Mouse (Mus musculus) heart, embryonic 10.5 days (tissue): ENCODE measurements around the gene 1700017B05Rik. TPM values are rescaled to one million over a fixed set of nuclear protein-coding genes. Genes with fewer than 3 reads are reported as not detected.
A peak's percentile ranks its signal among the peaks of the same experiment; 100 is the strongest.
"Not testable (repeated sequence)": the region's sequence is repeated elsewhere in the genome, so short reads cannot be mapped to it uniquely, and the experiment has no call there.

ENCODE experiments used
- DNase-seq: peaks from one replicate; pipeline ENCODE4 v3.0.0-alpha.2; 2017; ENCODE audit warnings: low spot score
- H3K27ac ChIP-seq: fragments of 300-500 bp; sonication (generic); 2 replicates; pipeline ENCODE4 v1.5.1; 2016; ENCODE audit warnings: mild to moderate bottlenecking
- H3K27me3 ChIP-seq: fragments of 300-500 bp; sonication (generic); 2 replicates; pipeline ENCODE4 v1.6.1; 2016; ENCODE audit warnings: mild to moderate bottlenecking; ENCODE audit not compliant: poor library complexity, insufficient read depth, severe bottlenecking
- H3K36me3 ChIP-seq: fragments of 300-500 bp; sonication (generic); 2 replicates; pipeline ENCODE4 v1.6.1; 2016; ENCODE audit warnings: mild to moderate bottlenecking, moderate library complexity
- H3K4me1 ChIP-seq: fragments of 300-500 bp; sonication (generic); 2 replicates; pipeline ENCODE4 v1.6.1; 2016; ENCODE audit warnings: mild to moderate bottlenecking
- H3K4me3 ChIP-seq: fragments of 300-500 bp; sonication (generic); 2 replicates; pipeline ENCODE4 v1.5.1; 2016; ENCODE audit warnings: mild to moderate bottlenecking, moderate library complexity
- H3K9me3 ChIP-seq: fragments of 300-500 bp; sonication (generic); 2 replicates; pipeline ENCODE4 v1.6.1; 2016; ENCODE audit warnings: mild to moderate bottlenecking, moderate library complexity
- WGBS: fragments of 180-500 bp; shearing (Covaris S2); methylation state at CpG from one replicate; pipeline ENCODE4 v1.1.7; 2016; 5-methylcytosine and 5-hydroxymethylcytosine counted together
- polyA plus RNA-seq: library from polyadenylated mRNA; unstranded; fragments of >200 nt; fragmentation: Nextera tagmentation; extraction: Ambion mirVana; gene quantifications from 2 replicates; pipeline ENCODE4 v1.2.1, GENCODE M21; 2016

1700017B05Rik gene
- 22.7 and 31.3 TPM in 2 replicates for polyA plus RNA-seq

DNA sequence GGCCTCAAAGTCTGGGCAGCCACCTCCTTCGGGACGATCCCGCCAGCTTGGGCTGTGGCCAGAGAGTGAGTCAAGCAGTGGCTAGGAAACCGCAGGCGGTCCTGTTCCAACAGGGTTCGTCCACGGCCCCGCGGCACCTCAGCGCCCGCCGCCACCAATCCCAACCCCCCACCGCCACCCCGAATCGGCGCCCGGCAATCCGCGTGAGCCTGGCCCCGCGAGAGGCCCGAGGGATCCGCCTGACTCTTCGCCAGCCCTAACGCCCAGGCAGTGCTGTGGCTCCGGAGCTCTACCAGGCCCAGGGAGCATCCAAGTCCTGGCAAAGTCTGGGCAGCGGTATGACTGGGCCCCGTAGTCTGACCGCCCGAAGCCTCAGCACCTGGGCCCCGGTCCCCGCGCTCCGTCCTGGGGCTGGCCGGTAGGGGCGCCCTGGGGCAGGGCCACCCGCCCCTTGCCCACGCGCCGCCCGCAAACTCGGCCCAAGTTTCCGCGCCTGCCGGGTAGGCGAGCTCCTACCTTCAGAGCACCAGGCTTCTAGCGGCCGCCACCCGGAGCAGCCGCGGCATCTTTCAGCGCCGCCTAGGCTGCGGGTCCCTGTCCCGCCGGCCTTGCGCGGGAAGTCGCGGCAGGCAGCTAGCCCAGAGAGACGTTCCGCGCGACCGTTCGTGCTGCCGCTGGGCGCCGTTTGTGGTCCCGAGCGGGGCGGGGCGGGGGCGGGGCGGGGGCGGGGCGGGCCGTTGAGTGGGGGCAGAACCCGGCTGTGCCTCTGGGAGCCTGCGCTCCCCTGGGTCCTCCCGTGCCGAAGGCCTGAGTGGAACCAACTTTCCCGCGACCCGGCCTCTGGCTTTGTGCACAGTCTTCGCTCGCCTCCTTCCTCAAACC is at the start of gene 1700017B05Rik:
Gene 1700017B05Rik (minus strand): TSS at position 700 of the 882 bp plus-strand sequence.
- WGBS = under 1% methylated on average over 85 of the region's 87 CpGs
- Histone ChIP-seq H3K27ac (peak within 1 kb of the TSS; percentile 93), H3K36me3 (peaks cover 17% of the 10 kb centered on the region), H3K4me1 (peaks cover 58% of the 10 kb centered on the region), H3K9me3 (no peaks in the 10 kb centered on the region), H3K4me3 (peak within 1 kb of the TSS; percentile 81), H3K27me3 (peaks cover 23% of the 10 kb centered on the region; the same call in 1 of the 2 replicates)
- DNase-seq = peak; percentile 92

- Histone ChIP-seq H3K4me1 (peaks cover 3% of the 10 kb centered on the region; the same call in 1 of the 2 replicates), H3K27me3 (no peaks in the 10 kb centered on the region), H3K36me3 (no peaks in the 10 kb centered on the region), H3K27ac (no peak overlapping the region), H3K9me3 (no peaks in the 10 kb centered on the region), H3K4me3 (no peak overlapping the region)
- WGBS = 94% methylated on average over 2 of the region's 2 CpGs
- DNase-seq = no peak
Observed at GRCm38 (mm10) chr9:57310895-57311294, 48.5 kb upstream of the 1700017B05Rik start.

- H3K27ac ChIP-seq = no peak overlapping the region
- no peak overlapping the region for H3K4me3 ChIP-seq
- peaks cover 4% of the 10 kb centered on the region; the same call in 1 of the 2 replicates for H3K9me3 ChIP-seq
- no peaks in the 10 kb centered on the region for H3K36me3 ChIP-seq
- DNase-seq = no peak
- WGBS = 88% methylated on average over 4 of the region's 4 CpGs
- H3K27me3 ChIP-seq = no peaks in the 10 kb centered on the region
- peaks cover 3% of the 10 kb centered on the region; the same call in 1 of the 2 replicates for H3K4me1 ChIP-seq
Observed at GRCm38 (mm10) chr9:57309353-57309752, 46.9 kb upstream of the 1700017B05Rik start.

- H3K27ac ChIP-seq = no peak overlapping the region
- no peak for DNase-seq
- H3K9me3 ChIP-seq = peaks cover 4% of the 10 kb centered on the region; the same call in 1 of the 2 replicates
- 51% methylated on average over 4 of the region's 4 CpGs for WGBS
- no peaks in the 10 kb centered on the region for H3K4me1 ChIP-seq
- no peak overlapping the region for H3K4me3 ChIP-seq
- H3K36me3 ChIP-seq = no peaks in the 10 kb centered on the region
- H3K27me3 ChIP-seq = no peaks in the 10 kb centered on the region
Observed at GRCm38 (mm10) chr9:57307456-57307855, 45.0 kb upstream of the 1700017B05Rik start.

DNA sequence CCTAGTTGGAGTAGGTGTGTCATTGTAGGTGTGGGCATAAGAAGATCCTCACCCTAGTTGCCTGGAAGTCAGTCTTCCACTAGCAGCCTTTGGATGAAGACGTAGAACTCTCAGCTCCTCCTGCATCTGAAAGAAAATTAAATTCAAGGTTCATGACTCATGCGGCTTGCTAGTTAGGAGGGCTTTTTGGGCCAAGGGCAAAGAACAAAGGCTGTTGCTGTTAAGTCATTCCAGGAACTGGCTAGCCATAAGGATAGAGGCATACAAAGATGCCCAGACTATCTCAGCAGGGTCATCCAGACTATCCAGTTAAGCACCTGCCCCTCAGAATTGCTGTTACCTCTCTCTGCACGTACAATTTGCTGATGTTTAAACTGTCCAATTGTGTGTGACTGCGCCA is 42.3 kb upstream of the 1700017B05Rik start:
- not testable (repeated sequence) for H3K27me3 ChIP-seq, H3K36me3 ChIP-seq, H3K4me3 ChIP-seq, H3K4me1 ChIP-seq, H3K27ac ChIP-seq, DNase-seq, H3K9me3 ChIP-seq
- WGBS = 91% methylated on average over 4 of the region's 4 CpGs

DNA sequence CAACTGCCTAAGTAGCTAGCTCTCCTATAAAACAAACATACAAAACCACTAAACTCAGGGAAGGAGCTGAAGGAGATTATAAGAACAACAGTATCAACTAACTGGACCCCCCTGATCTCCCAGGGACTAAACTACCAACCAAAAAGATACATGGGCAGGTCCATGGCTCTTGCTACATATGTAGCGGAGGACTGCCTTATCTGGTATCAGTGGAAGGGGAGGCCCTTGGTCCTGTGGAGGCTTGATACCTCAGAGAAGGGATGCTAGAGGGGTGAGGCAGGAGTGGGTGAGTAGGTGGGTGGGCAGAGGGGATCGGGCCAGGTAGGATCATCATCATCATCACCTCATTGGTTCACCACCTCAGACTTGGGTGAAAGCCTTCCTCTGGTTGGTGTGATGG is 41.8 kb upstream of the 1700017B05Rik start:
- WGBS = 75% methylated on average over 2 of the region's 2 CpGs
- Histone ChIP-seq H3K27me3 (no peaks in the 10 kb centered on the region), H3K27ac (no peak overlapping the region), H3K4me3 (no peak overlapping the region), H3K4me1 (0 out of 2 replicates have a peak, but pooled peaks cover 6% of the 10 kb centered on the region), H3K36me3 (no peaks in the 10 kb centered on the region), H3K9me3 (peaks cover 4% of the 10 kb centered on the region; the same call in 1 of the 2 replicates)
- no peak for DNase-seq

- no peak for DNase-seq
- WGBS = 88% methylated on average over 1 of the region's 1 CpGs
- Histone ChIP-seq H3K27ac (no peak overlapping the region), H3K27me3 (no peaks in the 10 kb centered on the region), H3K36me3 (no peaks in the 10 kb centered on the region), H3K4me3 (no peak overlapping the region), H3K9me3 (peaks cover 4% of the 10 kb centered on the region; the same call in 1 of the 2 replicates), H3K4me1 (0 out of 2 replicates have a peak, but pooled peaks cover 8% of the 10 kb centered on the region)
Observed at GRCm38 (mm10) chr9:57303356-57303755, 40.9 kb upstream of the 1700017B05Rik start.

DNA sequence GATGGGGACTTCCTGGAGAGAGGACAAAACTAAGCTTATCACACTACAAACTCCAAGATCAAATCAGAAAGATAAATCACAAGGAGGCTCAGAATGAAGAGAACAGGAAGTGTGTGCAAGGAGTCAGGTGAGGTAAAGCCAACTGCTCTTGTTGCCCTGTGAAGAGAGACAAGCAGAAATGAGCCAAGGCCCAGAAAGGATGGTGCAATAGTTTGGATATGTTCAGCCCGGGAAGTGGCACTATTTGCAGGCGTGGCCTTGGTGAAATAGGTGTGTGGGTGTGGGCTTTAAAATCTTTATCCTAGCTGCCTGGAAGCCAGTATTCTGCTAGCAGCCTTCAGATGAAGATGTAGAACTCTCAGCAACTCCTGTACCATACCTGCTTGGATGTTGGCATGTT is 38.4 kb upstream of the 1700017B05Rik start:
- no peak overlapping the region for H3K4me3 ChIP-seq
- 0 out of 2 replicates have a peak, but pooled peaks cover 16% of the 10 kb centered on the region for H3K4me1 ChIP-seq
- H3K27ac ChIP-seq = no peak overlapping the region
- no peaks in the 10 kb centered on the region for H3K36me3 ChIP-seq
- DNase-seq = no peak
- H3K9me3 ChIP-seq = peaks cover 4% of the 10 kb centered on the region; the same call in 1 of the 2 replicates
- no peaks in the 10 kb centered on the region for H3K27me3 ChIP-seq
- 78% methylated on average over 2 of the region's 2 CpGs for WGBS

GRCm38 (mm10) chr9:57299790-57300477 is 37.5 kb upstream of the 1700017B05Rik start:
- Histone ChIP-seq H3K36me3 (no peaks in the 10 kb centered on the region), H3K4me1 (0 out of 2 replicates have a peak, but pooled peaks cover 16% of the 10 kb centered on the region), H3K27ac (peak overlapping the region; percentile 44; the same call in 1 of the 2 replicates), H3K9me3 (peaks cover under 1% of the 10 kb centered on the region; the same call in 1 of the 2 replicates), H3K27me3 (no peaks in the 10 kb centered on the region), H3K4me3 (no peak overlapping the region)
- 72% methylated on average over 6 of the region's 6 CpGs for WGBS
- DNase-seq = peak; percentile 92

GRCm38 (mm10) chr9:57297938-57298337 is 35.5 kb upstream of the 1700017B05Rik start:
- WGBS = 95% methylated on average over 2 of the region's 2 CpGs
- Histone ChIP-seq H3K4me1 (0 out of 2 replicates have a peak, but pooled peaks cover 16% of the 10 kb centered on the region), H3K27ac (peak overlapping the region; percentile 47; the same call in 1 of the 2 replicates), H3K27me3 (no peaks in the 10 kb centered on the region), H3K4me3 (no peak overlapping the region), H3K36me3 (no peaks in the 10 kb centered on the region), H3K9me3 (no peaks in the 10 kb centered on the region)
- DNase-seq = no peak

DNA sequence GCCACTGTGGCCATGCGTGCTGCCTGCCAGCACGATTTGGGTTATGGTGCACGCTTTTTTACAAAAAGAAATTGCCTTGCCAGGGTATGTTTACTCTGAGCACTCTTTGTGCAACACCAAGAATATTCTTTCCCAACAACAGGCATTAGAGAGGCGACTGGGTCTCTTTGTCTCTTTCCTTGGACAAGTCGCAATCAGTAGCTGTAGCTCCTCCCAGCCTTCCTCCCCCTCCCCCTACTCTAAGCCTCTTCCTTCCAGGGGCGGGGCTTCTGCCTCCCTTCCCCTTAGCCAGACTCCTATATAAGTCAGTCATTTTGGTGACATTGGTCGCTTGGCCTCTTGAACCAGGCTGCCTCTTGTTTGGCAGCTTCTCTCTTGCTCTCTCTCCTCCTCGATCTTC is 33.9 kb upstream of the 1700017B05Rik start:
- Histone ChIP-seq H3K4me1 (0 out of 2 replicates have a peak, but pooled peaks cover 16% of the 10 kb centered on the region), H3K27ac (peak overlapping the region; percentile 59; the same call in 1 of the 2 replicates), H3K27me3 (no peaks in the 10 kb centered on the region), H3K36me3 (no peaks in the 10 kb centered on the region), H3K4me3 (no peak overlapping the region), H3K9me3 (no peaks in the 10 kb centered on the region)
- DNase-seq = no peak
- 61% methylated on average over 8 of the region's 8 CpGs for WGBS

- WGBS = 74% methylated on average over 3 of the region's 3 CpGs
- Histone ChIP-seq H3K4me1 (0 out of 2 replicates have a peak, but pooled peaks cover 15% of the 10 kb centered on the region), H3K4me3 (no peak overlapping the region), H3K27ac (no peak overlapping the region), H3K27me3 (no peaks in the 10 kb centered on the region), H3K36me3 (no peaks in the 10 kb centered on the region), H3K9me3 (no peaks in the 10 kb centered on the region)
- no peak for DNase-seq
Observed at GRCm38 (mm10) chr9:57295666-57296065, 33.3 kb upstream of the 1700017B05Rik start.
